Mouse (Mus musculus) layer of hippocampus, adult 9-10 months (tissue): ENCODE measurements around the gene Plcd4.
"Not testable (repeated sequence)": the region's sequence is repeated elsewhere in the genome, so short reads cannot be mapped to it uniquely, and the experiment has no call there.

ENCODE experiments used
- DNase-seq: peaks from one replicate; pipeline ENCODE4 v3.0.0; 2022; ENCODE audit warnings: low spot score

Plcd4 gene

DNA sequence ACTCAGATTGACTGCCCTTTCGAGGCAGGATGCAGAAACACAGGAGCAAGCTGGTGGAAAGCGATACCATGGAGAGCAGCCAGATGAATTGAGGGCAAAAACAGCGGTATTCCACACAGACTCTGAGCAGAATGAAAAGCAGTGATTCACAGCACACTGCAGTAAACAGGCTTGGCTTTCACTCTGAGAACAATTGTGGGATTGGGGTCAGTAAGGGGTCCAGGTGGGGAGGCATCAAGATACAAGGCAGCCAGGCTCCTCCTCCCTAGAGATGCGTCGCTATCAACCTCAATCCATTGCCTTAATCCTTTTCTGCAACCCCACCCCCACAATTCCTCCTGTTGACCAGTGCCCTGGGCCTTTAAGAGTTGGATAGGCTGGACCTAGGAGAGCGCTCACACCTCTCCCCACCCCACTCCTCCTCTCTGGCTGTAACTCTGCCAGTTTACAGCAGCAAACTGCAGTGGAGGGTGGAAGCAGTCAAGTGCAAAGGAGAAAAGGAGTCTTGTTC is at the start of gene Plcd4:
Gene Plcd4 (plus strand): TSS at position 438 of the 511 bp plus-strand sequence.
- peak; percentile 27 for DNase-seq

GRCm38 (mm10) chr1:74501106-74501505 is 41.6 kb upstream of the Plcd4 start:
- DNase-seq = no peak

- DNase-seq = no peak
Observed at GRCm38 (mm10) chr1:74505393-74505720, 37.3 kb upstream of the Plcd4 start.

DNA sequence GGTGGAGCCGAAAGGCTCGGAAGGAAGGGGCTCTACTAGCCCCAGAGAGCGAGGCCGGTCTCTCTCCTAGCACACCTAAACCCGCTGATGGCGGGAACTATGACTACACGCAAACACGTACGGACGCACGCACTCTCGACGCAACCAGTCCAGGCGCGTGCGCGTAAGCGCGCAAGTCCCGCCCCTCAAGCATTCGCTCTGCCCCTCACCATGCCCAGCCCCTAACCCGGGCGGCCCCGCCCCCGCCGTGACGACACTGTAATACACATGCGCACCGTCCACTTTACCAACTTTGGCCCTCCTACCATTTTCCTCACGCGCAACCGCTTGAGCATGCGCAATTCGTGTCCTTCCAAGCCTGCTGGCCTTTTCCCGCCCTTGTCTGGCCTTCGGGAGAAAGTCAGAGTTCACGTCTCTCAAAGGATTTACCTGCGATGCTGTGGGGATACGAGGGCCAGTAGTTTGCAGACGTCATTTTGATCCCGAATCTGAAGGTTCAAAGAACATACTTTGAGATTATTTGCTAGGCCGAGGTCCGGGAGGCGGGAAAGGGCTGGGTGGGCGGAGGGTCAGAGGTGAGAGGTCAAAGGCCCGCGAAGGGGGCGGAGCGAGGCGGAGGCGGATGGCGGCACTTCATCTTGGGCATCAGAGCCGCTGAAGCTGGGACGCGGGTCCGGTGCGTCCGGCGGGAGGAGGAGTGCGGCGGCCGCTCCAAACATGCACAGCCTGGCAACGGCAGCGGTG is 36.8 kb upstream of the Plcd4 start, which contains the start of gene Cnot9:
Gene Cnot9 (plus strand): TSS at position 338 of the 744 bp plus-strand sequence.
- DNase-seq = peak; percentile 99

DNA sequence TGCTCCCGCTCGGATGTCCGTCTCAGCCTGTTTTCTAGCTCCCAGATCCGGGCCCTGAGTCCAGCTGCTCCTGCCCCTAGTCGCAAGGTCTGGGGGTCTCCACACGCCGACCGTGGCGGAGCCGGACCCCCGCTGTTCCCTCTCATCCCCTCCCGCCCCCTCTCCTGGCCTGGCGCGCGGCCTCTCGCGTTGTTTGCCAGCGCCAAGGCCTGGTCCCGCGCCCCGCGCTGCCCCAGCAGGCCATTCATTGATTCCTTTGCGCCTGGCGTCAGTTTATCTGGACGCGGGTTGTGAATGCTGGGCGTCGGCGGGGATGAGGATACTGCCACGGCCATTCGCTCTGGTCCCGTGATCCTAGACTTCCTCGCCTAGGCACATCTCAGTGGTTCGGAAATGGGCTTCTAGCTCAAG is 36.2 kb upstream of the Plcd4 start:
- DNase-seq = no peak

DNA sequence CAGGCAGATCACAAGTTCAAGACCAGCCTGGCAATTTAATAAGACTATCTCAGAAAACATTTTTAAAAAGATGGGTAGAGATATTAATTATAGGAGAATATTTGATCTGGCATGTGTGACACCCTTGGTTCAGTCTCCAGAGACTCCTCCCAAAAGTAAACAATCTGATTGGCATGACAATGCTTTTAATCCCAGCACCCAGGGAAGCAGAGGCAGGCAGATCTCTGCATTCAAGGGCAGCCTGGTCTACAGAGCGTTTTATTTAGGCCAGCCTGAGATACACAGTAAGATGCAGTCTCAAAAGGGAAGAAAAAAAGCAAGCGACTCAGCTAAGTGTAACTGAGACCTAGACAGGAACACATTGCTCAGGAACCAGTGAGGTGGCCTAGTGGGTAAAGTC is 34.9 kb upstream of the Plcd4 start:
- DNase-seq = no peak

DNA sequence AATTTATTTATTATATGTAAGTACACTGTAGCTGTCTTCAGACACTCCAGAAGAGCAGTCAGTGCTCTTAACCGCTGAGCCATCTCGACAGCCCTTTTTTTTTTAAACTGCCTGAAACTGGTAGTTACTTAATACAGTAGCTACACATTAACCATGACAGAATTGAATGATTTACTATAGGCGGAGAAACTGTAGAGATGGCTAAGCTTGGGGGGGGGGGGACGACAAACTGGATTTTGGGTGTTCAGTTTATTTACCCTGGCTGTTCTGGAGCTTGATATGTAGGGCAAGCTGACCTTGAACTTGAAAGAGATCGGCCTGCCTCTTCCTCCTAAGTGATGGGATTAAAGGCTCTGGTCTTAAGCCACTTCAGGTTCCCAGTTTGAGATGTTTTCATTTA is 31.4 kb upstream of the Plcd4 start:
- no peak for DNase-seq

DNA sequence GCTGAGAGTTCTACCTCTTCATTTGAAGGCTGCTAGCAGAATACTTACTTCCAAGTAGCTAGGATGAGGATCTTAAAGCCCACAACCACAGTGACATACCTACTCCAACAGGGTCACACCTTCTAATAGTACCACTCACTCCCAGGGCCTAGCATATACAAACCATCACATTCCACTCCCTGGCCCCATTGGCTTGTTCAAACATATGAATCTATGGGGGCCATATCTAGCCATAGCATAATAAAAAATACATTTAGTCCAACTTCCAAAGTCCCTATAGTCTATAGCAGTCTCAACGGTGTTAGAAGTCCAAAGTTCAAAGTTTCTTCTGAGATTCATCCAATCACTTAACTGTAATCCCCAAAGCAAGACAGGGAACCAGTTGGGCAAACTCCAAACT is 29.7 kb upstream of the Plcd4 start:
- not testable (repeated sequence) for DNase-seq

- no peak for DNase-seq
Observed at GRCm38 (mm10) chr1:74519875-74520274, 22.8 kb upstream of the Plcd4 start.

DNA sequence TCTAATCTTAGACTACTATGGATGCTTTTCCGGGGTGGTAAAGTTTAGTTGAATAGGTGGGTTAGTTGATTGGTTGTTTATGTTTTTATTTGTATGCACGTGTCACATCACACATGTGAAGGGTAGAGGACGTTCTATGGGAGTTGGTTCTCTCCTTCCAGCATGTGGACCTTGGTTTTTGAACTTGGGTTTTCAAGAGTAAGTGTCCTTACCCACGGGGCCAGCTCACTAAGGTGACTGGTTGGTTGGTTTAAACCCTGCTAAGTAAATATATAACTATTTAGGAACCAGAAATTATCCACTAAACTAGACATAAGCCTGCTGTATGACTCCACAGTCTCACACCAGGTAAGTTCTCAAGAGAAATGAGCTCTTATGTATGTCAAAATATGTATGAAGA is 17.9 kb upstream of the Plcd4 start:
- DNase-seq = no peak

- no peak for DNase-seq
Observed at GRCm38 (mm10) chr1:74528589-74528988, 14.1 kb upstream of the Plcd4 start.

- DNase-seq = peak; percentile 68
Observed at GRCm38 (mm10) chr1:74538650-74539049, 4.0 kb upstream of the Plcd4 start.

- DNase-seq = no peak
Observed at GRCm38 (mm10) chr1:74544184-74544583, 1.5 kb downstream of the Plcd4 start, which contains the start of gene Usp37. Gene Usp37 (minus strand): TSS chr1:74544284.

DNA sequence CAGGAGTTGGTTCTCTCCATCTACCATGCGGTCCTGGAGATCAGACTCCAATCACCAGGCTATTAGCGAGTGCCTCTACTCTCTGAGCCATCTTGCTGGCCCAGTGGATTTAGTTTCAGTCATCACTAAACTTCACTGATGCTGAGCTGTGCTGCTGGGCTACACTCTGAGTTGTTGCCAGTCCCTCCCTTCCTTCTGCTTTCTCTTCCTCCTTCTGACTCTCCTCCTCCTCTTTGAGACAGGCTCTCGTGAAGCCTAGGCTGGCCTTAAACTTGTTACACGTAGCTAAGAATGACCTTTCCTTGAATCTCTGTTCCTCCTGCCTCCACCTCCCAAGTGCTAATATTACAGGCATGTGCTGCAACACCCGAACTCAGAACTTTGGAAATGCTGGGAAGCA is 16.4 kb downstream of the Plcd4 start:
- no peak for DNase-seq

- DNase-seq = no peak
Observed at GRCm38 (mm10) chr1:74565834-74566233, 23.1 kb downstream of the Plcd4 start.

GRCm38 (mm10) chr1:74569739-74570719 is 27.3 kb downstream of the Plcd4 start:
- no peak for DNase-seq

- no peak for DNase-seq
Observed at GRCm38 (mm10) chr1:74582621-74583020, 39.9 kb downstream of the Plcd4 start.

GRCm38 (mm10) chr1:74584616-74585398 is 42.1 kb downstream of the Plcd4 start:
- DNase-seq = no peak

DNA sequence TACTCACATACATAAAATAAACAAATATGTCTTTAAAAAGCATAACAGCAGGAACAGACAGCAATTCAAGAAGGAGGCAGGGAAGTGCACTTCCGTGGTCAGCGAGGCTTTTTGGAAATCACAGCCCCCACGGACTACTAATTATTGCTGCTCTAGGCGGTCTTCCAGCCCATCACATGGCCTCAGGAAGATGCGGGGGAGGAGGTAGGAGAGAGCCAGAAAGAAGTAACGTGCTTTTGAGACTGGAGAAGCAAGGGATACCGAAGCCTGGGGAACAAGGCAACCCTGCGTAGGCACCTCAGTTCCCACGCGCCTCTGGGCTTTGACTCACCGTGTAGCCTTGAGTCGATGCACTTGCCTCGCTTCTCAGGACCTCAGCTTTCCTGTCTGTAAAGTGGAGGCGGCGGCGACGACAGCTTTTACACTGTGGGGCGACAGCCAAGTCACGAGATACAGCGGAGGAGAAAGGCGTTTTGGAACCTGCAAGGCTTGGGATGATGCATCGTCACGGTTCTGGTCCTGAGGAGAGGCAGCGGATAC is 44.6 kb downstream of the Plcd4 start:
- no peak for DNase-seq

DNA sequence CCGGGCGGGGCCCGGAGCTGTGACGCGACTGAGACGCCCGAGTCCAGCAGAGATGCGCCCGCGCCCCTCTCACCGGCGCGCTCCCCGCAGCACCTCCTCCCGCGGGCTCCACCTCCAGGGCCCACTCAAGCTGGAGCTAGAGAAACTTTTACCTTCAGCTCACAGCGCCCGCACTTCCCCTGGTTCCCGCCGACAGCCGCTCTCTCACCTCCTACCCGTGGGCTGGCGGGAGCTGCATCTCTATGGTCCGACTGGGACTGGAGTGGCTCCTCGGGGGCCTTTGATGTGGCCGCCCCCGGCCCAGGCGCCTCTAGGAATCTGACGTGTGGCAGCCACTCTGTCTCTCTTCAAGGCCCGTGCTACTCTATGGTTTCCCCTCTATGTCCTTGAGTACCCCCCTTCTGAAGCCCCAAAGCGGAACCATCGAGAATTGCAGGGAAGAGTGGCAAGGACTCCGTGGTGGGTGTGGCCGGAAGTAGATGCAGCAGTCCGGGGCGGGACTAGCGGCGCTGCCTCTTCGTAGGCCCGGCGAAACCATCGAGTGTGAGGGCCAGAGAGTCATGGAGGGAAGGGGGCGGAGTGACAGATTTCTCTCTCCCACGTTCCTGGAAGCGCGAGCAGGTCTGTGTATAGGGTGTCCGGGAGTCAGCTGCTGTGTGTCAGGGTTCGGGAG is 45.2 kb downstream of the Plcd4 start, which contains the start of the genes Zfp142 and Bcs1l:
Gene Zfp142 (minus strand): TSS at position 474 of the 673 bp plus-strand sequence.
Gene Bcs1l (plus strand): TSS at position 517 of the 673 bp plus-strand sequence.
- DNase-seq = peak; percentile 98

DNA sequence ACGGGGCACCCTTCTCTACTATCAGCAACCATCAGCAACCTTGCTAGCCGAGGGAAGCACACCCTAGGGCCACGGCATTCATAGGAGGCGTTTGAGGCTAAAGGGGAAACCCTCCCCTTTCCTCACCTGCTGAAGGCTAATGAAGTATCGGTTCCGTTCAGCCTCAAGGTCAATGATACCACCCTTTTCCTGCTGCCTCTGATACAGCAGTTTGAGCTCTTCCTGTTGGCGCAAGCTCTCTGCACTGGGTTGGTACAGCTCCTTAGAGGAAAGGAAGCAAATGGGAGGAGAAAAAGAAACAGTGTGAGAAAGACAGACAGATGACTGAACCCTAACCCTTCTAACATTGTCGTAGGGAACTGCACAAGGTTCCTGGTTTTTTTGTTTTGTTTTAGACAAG is 51.7 kb downstream of the Plcd4 start:
- DNase-seq = no peak
